In genomic region chr9:72084131-72084530, GRCm38 (mm10) we compare ENCODE assay signal across 11 mouse cellular contexts. TPM values are rescaled to one million over a fixed set of nuclear protein-coding genes. Genes with fewer than 3 reads are reported as not detected.
DNase-seq lines count a peak whose midpoint lies in the region; ATAC-seq lines count a peak whose summit lies in the region.
"Had no signal": no experiment of that assay in that cellular context is flagged by ENCODE, and none has a peak within 500 bp of the region (broad histone marks: within the 10 kb centered on the region; RNA-seq: fewer than 3 reads in every experiment).

No protein-coding gene starts in this region.

- no peak overlapping the region for H3K4me2 ChIP-seq in hindbrain, embryonic 11.5 days (replicated peaks; ENCODE audit: low read depth, low read length)
- no peak overlapping the region for H3K4me2 ChIP-seq in hindbrain, embryonic 14.5 days (replicated peaks)
- H3K4me2 ChIP-seq: neural tube, embryonic 12.5 days had no signal

- no peaks in the 10 kb centered on the region for H3K36me3 ChIP-seq in hindbrain, embryonic 11.5 days (ENCODE audit: control insufficient read depth, insufficient read depth, low read length)
- no peaks in the 10 kb centered on the region for H3K36me3 ChIP-seq in hindbrain, embryonic 14.5 days (replicated peaks; ENCODE audit: control insufficient read depth, insufficient read depth)
- H3K36me3 ChIP-seq in heart, embryonic 10.5 days = no peaks in the 10 kb centered on the region
- H3K36me3 ChIP-seq: neural tube, embryonic 12.5 days had no signal

- H3K4me1 ChIP-seq in hindbrain, embryonic 11.5 days (replicated peaks; ENCODE audit: control insufficient read depth, insufficient read depth, low read length) = no peaks in the 10 kb centered on the region
- peaks cover 14% of the 10 kb centered on the region for H3K4me1 ChIP-seq in hindbrain, embryonic 14.5 days (replicated peaks; ENCODE audit: control insufficient read depth, insufficient read depth, low read length)
- peaks cover 9% of the 10 kb centered on the region; the same call in 1 of the 2 replicates for H3K4me1 ChIP-seq in heart, embryonic 10.5 days

- no peak overlapping the region for H3K4me3 ChIP-seq in hindbrain, embryonic 11.5 days (ENCODE audit: low read depth, low read length)
- H3K4me3 ChIP-seq in hindbrain, embryonic 14.5 days (replicated peaks; ENCODE audit: low read length) = no peak overlapping the region
- no peak overlapping the region for H3K4me3 ChIP-seq in heart, embryonic 10.5 days
- H3K4me3 ChIP-seq: neural tube, embryonic 12.5 days had no signal

- no peak overlapping the region for H3K9ac ChIP-seq in hindbrain, embryonic 11.5 days (ENCODE audit: low read depth, low read length)
- H3K9ac ChIP-seq in hindbrain, embryonic 14.5 days = no peak overlapping the region
- H3K9ac ChIP-seq: liver, postnatal 0 days; neural tube, embryonic 12.5 days had no signal

- no peak for ATAC-seq in hindbrain, embryonic 11.5 days (ENCODE audit: low FRiP score)
- ATAC-seq in hindbrain, embryonic 14.5 days (ENCODE audit: low FRiP score) = no peak
- ATAC-seq: liver, postnatal 0 days had no signal

- H3K9me3 ChIP-seq in hindbrain, embryonic 11.5 days (ENCODE audit: control insufficient read depth, low read length) = no peaks in the 10 kb centered on the region
- no peaks in the 10 kb centered on the region for H3K9me3 ChIP-seq in hindbrain, embryonic 14.5 days (ENCODE audit: control insufficient read depth, low read length)
- no peaks in the 10 kb centered on the region for H3K9me3 ChIP-seq in heart, embryonic 10.5 days
- H3K9me3 ChIP-seq: G1E; neural tube, embryonic 12.5 days had no signal

- no peak overlapping the region for H3K27ac ChIP-seq in hindbrain, embryonic 11.5 days (ENCODE audit: low read depth, low read length)
- no peak overlapping the region for H3K27ac ChIP-seq in hindbrain, embryonic 14.5 days
- H3K27ac ChIP-seq in heart, embryonic 10.5 days = no peak overlapping the region
- H3K27ac ChIP-seq: neural tube, embryonic 12.5 days had no signal

- no peaks in the 10 kb centered on the region for H3K27me3 ChIP-seq in hindbrain, embryonic 11.5 days (ENCODE audit: control insufficient read depth, insufficient read depth, low read length)
- H3K27me3 ChIP-seq in hindbrain, embryonic 14.5 days (ENCODE audit: control insufficient read depth, insufficient read depth, low read length) = no peaks in the 10 kb centered on the region
- H3K27me3 ChIP-seq in heart, embryonic 10.5 days (ENCODE audit: insufficient read depth, poor library complexity, severe bottlenecking) = no peaks in the 10 kb centered on the region
- H3K27me3 ChIP-seq: neural tube, embryonic 12.5 days had no signal

- DNase-seq in hindbrain, embryonic 11.5 days (ENCODE audit: low spot score) = peak; percentile 16
- no peak for DNase-seq in hindbrain, embryonic 14.5 days (ENCODE audit: low spot score)
- peak; percentile 11 for DNase-seq in retina, embryonic 14.5 days (ENCODE audit: low spot score)
- no peak for DNase-seq in retina, postnatal 1 day
- peak; percentile 76 for DNase-seq in heart, embryonic 10.5 days (ENCODE audit: low spot score)
- peak; percentile 34 for DNase-seq in mesoderm, embryonic 11.5 days (ENCODE audit: low read depth, low spot score)
- no peak for DNase-seq in spleen, adult 12 weeks (ENCODE audit: low spot score)
- DNase-seq: kidney, postnatal 25 days; liver, postnatal 0 days had no signal

RNA-seq across cellular contexts. Expression of gene Tcf12, which starts 27.5 kb away (rescaled TPM):
- polyA plus RNA-seq in hindbrain, embryonic 11.5 days (2014; fragmentation: Nextera tagmentation; extraction: Ambion mirVana) = 215 and 227 TPM in 2 replicates
- 83.0 and 94.8 TPM in 2 replicates for polyA plus RNA-seq in hindbrain, embryonic 14.5 days (2014; fragmentation: Nextera tagmentation; extraction: Ambion mirVana)
- 41.5 and 64.8 TPM in 2 replicates for polyA plus RNA-seq in heart, embryonic 10.5 days (2016; fragmentation: Nextera tagmentation; extraction: Ambion mirVana)

Comparison
In these comparisons a context has a peak if more than half of its experiments do, and no peak if none do; other contexts are left out.
1. DNase-seq: peak in hindbrain, embryonic 11.5 days (single experiment), retina, embryonic 14.5 days (single experiment), heart, embryonic 10.5 days (single experiment) and mesoderm, embryonic 11.5 days (single experiment); none in hindbrain, embryonic 14.5 days (single experiment), retina, postnatal 1 day (single experiment) and spleen, adult 12 weeks (single experiment).